Mouse (Mus musculus): Measurements from ENCODE around the gene Cyp1b1. TPM values are rescaled to one million over a fixed set of nuclear protein-coding genes. Genes with fewer than 3 reads are reported as not detected.

The Cyp1b1 gene
- polyA plus RNA-seq, 1 experiment from 2014 or later: 6.8 TPM

DNA sequence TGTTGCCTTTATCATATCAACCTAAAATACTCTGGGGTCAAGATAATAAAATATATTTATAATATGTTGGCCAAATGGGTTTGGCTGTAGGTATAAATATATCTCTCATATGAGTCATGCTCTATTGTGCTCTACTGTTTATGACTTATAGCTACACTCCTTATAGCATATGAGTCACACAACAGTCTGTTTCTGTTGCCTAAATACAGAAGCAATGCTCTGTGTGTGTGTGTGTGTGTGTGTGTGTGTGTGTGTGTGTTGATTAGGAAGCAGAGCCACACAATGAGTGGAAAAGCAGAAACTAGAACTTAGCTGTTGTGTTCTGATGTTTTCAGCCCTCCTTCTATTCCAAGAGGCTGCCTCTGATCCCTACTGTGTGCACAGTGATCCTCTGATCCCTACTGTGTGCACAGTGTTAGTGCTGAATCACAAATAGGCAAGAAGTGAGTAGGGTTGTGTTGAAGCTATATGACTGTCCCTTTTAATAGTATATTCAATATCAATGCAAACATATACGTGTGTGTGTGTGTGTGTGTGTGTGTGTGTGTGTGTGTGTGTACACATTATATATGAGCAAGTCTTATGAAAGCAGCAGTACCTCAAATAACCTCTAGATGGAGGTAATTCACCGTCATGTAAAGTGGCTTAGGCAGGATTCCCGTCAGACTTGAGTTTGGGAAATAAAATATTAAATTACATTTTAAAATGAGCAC lies 51.3 kb downstream of the Cyp1b1 start:
- H3K36me3 ChIP-seq: no peaks in the 10 kb centered on the region
- no peak overlapping the region for H3K27ac ChIP-seq (replicated peaks)
- H3K27me3 ChIP-seq: no peaks in the 10 kb centered on the region
- 29% methylated on average over 3 of the region's 3 CpGs for WGBS
- no peak for ATAC-seq (ENCODE audit: low read depth)
- no peaks in the 10 kb centered on the region for H3K9me3 ChIP-seq
- no peaks in the 10 kb centered on the region for H3K4me1 ChIP-seq (replicated peaks)
- no peak overlapping the region for H3K4me3 ChIP-seq
- H3K9ac ChIP-seq: no peak overlapping the region
- H3K4me2 ChIP-seq: no peak overlapping the region

DNA sequence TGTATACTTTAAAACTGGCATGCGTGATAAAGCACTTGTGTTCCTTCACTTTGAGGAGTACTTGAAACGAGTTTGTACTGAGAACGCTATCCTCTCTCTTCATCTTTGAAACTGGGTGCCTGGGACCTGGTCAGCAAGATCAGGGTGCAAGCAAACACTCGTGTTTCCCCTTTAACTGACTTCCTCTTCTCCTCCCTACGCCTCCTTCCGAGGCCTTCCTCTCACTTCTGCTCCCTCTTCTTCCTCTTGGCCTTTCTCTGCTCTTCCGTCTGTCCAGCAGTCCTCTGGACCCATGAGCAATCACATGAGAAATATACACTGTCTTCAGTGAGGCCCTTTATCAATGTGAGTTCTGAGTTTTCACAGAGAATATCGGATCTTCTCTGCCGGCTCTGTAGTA lies 53.0 kb downstream of the Cyp1b1 start:
- Histone ChIP-seq H3K9me3 (no peaks in the 10 kb centered on the region), H3K9ac (no peak overlapping the region), H3K36me3 (no peaks in the 10 kb centered on the region), H3K4me3 (no peak overlapping the region), H3K4me2 (no peak overlapping the region), H3K27ac (replicated peaks) (no peak overlapping the region), H3K27me3 (no peaks in the 10 kb centered on the region), H3K4me1 (replicated peaks) (no peaks in the 10 kb centered on the region)
- WGBS: 83% methylated on average over 9 of the region's 9 CpGs
- ATAC-seq (ENCODE audit: low read depth): no peak

DNA sequence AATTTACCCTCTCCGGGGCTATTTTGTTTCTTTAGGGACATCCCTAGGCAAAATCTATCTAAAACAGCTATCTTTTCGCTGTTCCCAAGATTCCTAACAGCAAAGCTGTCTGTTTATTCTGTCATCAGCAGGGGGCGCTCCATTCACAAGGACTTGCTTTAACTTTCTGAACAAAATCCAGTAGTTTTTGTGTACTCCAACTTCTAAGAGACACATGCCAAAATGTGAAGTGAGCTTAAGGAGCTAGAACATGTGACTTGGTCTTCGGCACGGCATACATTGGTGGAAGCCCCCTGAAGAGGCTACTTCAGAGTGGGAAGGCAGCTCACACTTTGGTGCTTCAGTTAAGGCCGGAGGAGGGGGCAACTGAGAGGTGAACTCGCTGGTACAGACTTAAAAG lies 53.5 kb downstream of the Cyp1b1 start:
- 48% methylated on average over 7 of the region's 7 CpGs for WGBS
- ATAC-seq (ENCODE audit: low read depth): no peak; the same call in 1 of the 2 replicates
- no peak overlapping the region for H3K4me3 ChIP-seq

DNA sequence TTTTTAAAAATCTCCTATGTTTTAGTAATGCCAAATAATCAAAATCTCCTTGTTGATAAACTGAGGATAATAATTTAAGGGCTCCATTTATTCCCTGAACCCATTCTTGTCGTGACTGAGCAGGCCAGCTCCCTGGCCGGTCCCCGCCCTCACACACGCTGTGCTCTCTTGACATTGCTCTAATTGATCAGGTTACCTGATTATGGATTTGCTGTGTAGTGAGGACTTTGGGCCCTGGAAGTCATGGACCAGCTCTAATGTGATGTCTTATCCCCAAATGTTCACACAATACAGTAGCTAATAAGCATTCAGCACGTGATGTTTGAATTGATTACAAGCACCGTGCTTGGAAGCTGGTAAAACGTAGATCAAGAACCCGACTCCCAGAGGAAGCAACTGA lies 56.0 kb downstream of the Cyp1b1 start:
- Histone ChIP-seq H3K4me1 (replicated peaks) (no peaks in the 10 kb centered on the region), H3K9ac (no peak overlapping the region), H3K36me3 (no peaks in the 10 kb centered on the region), H3K4me3 (no peak overlapping the region), H3K9me3 (no peaks in the 10 kb centered on the region), H3K27me3 (no peaks in the 10 kb centered on the region), H3K27ac (replicated peaks) (no peak overlapping the region), H3K4me2 (no peak overlapping the region)
- ATAC-seq (ENCODE audit: low read depth): no peak
- WGBS: 64% methylated on average over 8 of the region's 8 CpGs

More for the DNA sequence above, 53.5 kb downstream of the Cyp1b1 start:
- H3K9ac ChIP-seq: no peak overlapping the region
- H3K4me1 ChIP-seq (replicated peaks): no peaks in the 10 kb centered on the region
- H3K36me3 ChIP-seq: no peaks in the 10 kb centered on the region
- no peaks in the 10 kb centered on the region for H3K9me3 ChIP-seq
- no peak overlapping the region for H3K27ac ChIP-seq (replicated peaks)
- no peak overlapping the region for H3K4me2 ChIP-seq
- no peaks in the 10 kb centered on the region for H3K27me3 ChIP-seq

DNA sequence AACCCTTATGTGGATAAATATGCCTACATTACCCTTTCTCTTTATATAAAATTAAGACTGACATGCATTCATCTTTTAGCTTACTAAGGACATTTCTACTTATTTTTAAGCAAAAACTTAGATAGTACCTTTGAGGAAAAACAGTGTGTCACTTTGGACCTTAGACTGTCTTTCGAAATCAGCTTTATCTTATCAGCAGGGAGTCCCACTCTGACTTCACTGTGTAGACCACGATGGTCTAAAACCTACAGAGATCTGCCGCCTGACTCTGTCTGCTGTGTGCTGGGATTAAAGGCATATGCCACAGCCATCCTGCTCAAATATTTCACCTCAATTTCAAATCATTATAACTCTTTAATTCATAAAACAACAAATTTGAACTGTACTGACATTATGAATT lies 56.4 kb downstream of the Cyp1b1 start:
- WGBS: 74% methylated on average over 3 of the region's 3 CpGs
- Histone ChIP-seq H3K4me3 (no peak overlapping the region), H3K27me3 (no peaks in the 10 kb centered on the region), H3K9ac (no peak overlapping the region), H3K36me3 (no peaks in the 10 kb centered on the region), H3K27ac (replicated peaks) (no peak overlapping the region), H3K4me1 (replicated peaks) (no peaks in the 10 kb centered on the region), H3K4me2 (no peak overlapping the region), H3K9me3 (no peaks in the 10 kb centered on the region)
- ATAC-seq (ENCODE audit: low read depth): no peak

DNA sequence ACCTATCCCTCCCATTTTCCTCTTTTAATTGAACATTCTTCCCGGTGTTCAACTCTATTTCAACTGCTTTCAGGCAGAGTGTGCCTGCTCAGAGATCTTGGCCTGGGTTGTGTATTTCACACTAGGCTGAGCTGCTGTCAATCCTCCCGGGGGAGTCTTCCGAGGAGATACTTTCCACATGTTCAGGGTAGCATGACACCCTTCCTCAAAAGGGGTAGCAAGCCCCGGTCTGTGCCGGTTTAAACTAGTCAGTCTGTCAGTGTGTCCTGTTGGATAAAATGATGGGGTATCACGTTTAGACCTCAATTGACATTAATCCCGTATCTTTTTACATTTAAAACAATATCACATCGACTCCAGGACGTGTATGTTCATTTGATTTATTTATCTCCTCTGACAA lies 57.1 kb downstream of the Cyp1b1 start:
- H3K36me3 ChIP-seq: no peaks in the 10 kb centered on the region
- H3K27me3 ChIP-seq: no peaks in the 10 kb centered on the region
- no peak overlapping the region for H3K9ac ChIP-seq
- H3K9me3 ChIP-seq: no peaks in the 10 kb centered on the region
- H3K27ac ChIP-seq (replicated peaks): no peak overlapping the region
- WGBS: 66% methylated on average over 9 of the region's 9 CpGs
- no peaks in the 10 kb centered on the region for H3K4me1 ChIP-seq (replicated peaks)
- no peak overlapping the region for H3K4me3 ChIP-seq
- H3K4me2 ChIP-seq: no peak overlapping the region
- ATAC-seq (ENCODE audit: low read depth): no peak

DNA sequence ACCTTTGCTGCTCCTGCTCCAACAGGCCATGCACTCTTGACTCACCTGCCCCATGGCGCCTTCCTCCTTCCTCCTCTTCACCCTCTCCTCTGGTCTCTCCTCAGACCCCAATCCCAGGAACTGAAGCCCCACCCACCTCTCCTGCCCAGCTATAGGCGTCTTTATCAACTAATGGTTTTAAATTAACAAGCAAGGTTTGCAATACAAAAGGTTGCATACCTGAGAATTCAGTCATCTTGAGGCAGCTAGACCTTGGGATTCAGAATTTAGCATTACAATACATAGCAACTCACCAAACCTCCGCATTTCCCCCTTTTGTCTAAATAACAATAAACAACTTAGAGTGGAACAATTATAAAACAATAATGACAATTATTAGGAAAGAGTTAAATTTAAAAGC lies 60.7 kb downstream of the Cyp1b1 start:
- no peak overlapping the region for H3K9ac ChIP-seq
- no peaks in the 10 kb centered on the region for H3K36me3 ChIP-seq
- H3K4me2 ChIP-seq: no peak overlapping the region
- ATAC-seq (ENCODE audit: low read depth): no peak
- H3K27ac ChIP-seq (replicated peaks): no peak overlapping the region
- no peaks in the 10 kb centered on the region for H3K9me3 ChIP-seq
- H3K27me3 ChIP-seq: no peaks in the 10 kb centered on the region
- H3K4me3 ChIP-seq: no peak overlapping the region
- no peaks in the 10 kb centered on the region for H3K4me1 ChIP-seq (replicated peaks)
- WGBS: 54% methylated on average over 3 of the region's 3 CpGs

DNA sequence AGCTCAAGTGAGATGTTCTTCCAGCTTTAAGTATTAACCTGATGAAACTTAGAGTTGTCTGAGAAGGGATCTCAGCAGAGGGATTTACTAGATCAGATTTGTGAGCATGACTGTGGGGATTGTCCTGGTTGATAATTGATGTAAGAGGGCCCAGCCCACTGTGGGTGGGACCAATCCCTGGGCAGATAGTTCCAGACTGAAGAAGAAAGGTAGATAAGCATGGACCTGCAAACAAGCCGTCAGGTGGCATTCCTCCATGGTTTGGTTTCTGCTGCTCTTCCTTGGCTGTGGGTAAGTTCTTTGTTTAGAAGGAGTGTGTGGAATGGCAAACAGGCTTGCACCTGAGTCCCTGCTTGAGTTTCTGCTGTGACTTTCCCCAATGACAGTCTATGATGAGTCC lies 61.7 kb downstream of the Cyp1b1 start:
- Histone ChIP-seq H3K9ac (no peak overlapping the region), H3K4me3 (no peak overlapping the region), H3K27ac (replicated peaks) (no peak overlapping the region), H3K9me3 (no peaks in the 10 kb centered on the region), H3K27me3 (no peaks in the 10 kb centered on the region), H3K36me3 (no peaks in the 10 kb centered on the region), H3K4me1 (replicated peaks) (no peaks in the 10 kb centered on the region), H3K4me2 (no peak overlapping the region)
- ATAC-seq (ENCODE audit: low read depth): no peak
- 86% methylated on average over 1 of the region's 1 CpGs for WGBS

Other genes with a start within 250 kb of the Cyp1b1 start
- gene Rmdn2, start 103.2 kb downstream of the Cyp1b1 start, polyA plus RNA-seq (2015; fragmentation: Nextera tagmentation; extraction: Ambion mirVana): 7.6 and 10.7 TPM in 2 replicates
- gene Atl2, start 181.1 kb upstream of the Cyp1b1 start, polyA plus RNA-seq (2015; fragmentation: Nextera tagmentation; extraction: Ambion mirVana): 31.5 and 39.6 TPM in 2 replicates

Data from neural tube, embryonic 13.5 days (tissue).